Mouse (Mus musculus): ENCODE results near the gene Myzap. TPM values are rescaled to one million over a fixed set of nuclear protein-coding genes. Genes with fewer than 3 reads are reported as not detected.

Myzap gene
- polyA plus RNA-seq, 1 experiment: 4.1 TPM

DNA sequence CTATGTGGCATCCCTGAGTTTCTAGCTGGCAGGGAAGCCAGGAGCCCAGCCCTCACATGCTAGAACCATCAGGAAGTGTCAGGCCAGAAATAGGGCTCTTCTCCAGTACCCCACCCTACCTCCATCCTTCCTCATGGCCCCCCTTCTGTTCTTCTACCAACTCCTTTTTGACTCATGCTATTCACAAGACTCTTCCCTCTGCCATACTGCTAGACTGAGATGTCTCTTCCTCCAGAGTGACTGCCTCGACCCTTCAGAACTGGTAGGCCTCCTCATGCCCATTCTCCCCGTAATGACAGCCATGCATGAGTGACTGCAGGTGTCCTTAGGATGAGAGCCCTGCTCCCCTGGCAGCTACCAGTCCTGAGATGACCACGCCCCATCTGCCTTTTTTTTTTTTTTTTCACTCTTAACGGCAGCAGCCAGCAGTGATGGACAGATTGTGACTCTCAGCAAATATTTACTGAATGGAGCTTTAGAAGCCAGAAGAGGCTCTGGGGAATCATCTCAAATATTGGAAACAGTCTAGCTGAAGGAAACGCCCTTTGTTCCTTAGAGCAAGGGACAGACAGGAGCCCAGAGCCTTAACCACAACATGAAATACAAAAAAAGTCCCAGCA, 23.7 kb downstream of the Myzap start:
- Histone ChIP-seq H3K27ac (ENCODE audit: control insufficient read depth, insufficient read depth, low read depth, low read length) (no peak overlapping the region), H3K27me3 (ENCODE audit: control insufficient read depth, insufficient read depth, low read length) (no peaks in the 10 kb centered on the region), H3K4me3 (ENCODE audit: control insufficient read depth, low read depth, low read length) (no peak overlapping the region), H3K4me1 (ENCODE audit: control insufficient read depth, insufficient read depth, low read length) (no peaks in the 10 kb centered on the region), H3K36me3 (ENCODE audit: control insufficient read depth, insufficient read depth, low read length) (no peaks in the 10 kb centered on the region)
- no peak for TF ChIP-seq POLR2A (IDR thresholded peaks at IDR 0.05; ENCODE audit: control insufficient read depth, low read depth, low read length)
- no peak for TF ChIP-seq CTCF (IDR thresholded peaks at IDR 0.05; ENCODE audit: control insufficient read depth, insufficient read depth, insufficient replicate concordance, low read depth, low read length)

DNA sequence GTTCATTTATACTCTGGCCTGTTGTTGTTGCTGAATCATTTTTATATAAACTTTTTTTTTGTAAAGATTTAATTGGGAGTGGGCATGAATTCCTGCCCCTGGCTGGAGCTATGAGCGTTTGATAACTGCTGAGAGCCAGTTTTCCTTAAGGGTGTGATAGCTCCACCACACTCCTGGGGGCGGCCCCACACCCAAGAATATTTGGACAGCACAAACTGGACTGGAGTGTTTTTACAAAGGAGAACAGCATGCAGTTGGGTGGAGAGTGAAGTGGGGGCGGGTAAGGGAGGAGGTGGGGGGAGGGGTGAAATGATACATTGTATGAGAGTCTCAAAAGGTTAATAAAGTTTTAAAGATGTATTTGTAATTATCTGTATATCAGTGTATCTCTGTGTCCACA, 24.8 kb downstream of the Myzap start:
- Histone ChIP-seq H3K36me3 (ENCODE audit: control insufficient read depth, insufficient read depth, low read length) (no peaks in the 10 kb centered on the region), H3K4me3 (ENCODE audit: control insufficient read depth, low read depth, low read length) (no peak overlapping the region), H3K4me1 (ENCODE audit: control insufficient read depth, insufficient read depth, low read length) (no peaks in the 10 kb centered on the region), H3K27me3 (ENCODE audit: control insufficient read depth, insufficient read depth, low read length) (no peaks in the 10 kb centered on the region), H3K27ac (ENCODE audit: control insufficient read depth, insufficient read depth, low read depth, low read length) (no peak overlapping the region)
- TF ChIP-seq CTCF (IDR thresholded peaks at IDR 0.05; ENCODE audit: control insufficient read depth, insufficient read depth, insufficient replicate concordance, low read depth, low read length) (no peak), POLR2A (IDR thresholded peaks at IDR 0.05; ENCODE audit: control insufficient read depth, low read depth, low read length) (no peak)

DNA sequence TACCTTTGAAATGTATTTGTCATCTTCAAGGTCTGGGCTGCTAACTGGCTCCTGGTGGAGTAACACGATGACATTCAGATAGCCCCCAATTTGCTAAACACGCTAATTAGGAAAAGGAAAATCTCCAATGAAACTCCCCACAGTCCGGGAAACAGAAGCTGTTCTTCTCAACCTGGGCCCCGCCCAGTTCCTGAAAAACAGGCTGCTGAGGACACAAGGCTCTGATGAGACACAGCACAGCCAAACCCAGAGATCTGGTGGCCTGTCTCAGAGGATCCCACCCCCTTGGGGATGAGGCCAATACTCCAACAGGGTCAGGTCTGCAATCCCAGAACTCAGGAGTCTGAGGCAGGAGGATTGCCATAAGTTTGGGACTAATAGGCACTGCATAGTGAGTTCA, 25.4 kb downstream of the Myzap start:
- no peak for TF ChIP-seq POLR2A (IDR thresholded peaks at IDR 0.05; ENCODE audit: control insufficient read depth, low read depth, low read length)
- TF ChIP-seq CTCF (IDR thresholded peaks at IDR 0.05; ENCODE audit: control insufficient read depth, insufficient read depth, insufficient replicate concordance, low read depth, low read length): no peak
- Histone ChIP-seq H3K4me1 (ENCODE audit: control insufficient read depth, insufficient read depth, low read length) (no peaks in the 10 kb centered on the region), H3K27ac (ENCODE audit: control insufficient read depth, insufficient read depth, low read depth, low read length) (no peak overlapping the region), H3K4me3 (ENCODE audit: control insufficient read depth, low read depth, low read length) (no peak overlapping the region), H3K36me3 (ENCODE audit: control insufficient read depth, insufficient read depth, low read length) (no peaks in the 10 kb centered on the region), H3K27me3 (ENCODE audit: control insufficient read depth, insufficient read depth, low read length) (no peaks in the 10 kb centered on the region)

DNA sequence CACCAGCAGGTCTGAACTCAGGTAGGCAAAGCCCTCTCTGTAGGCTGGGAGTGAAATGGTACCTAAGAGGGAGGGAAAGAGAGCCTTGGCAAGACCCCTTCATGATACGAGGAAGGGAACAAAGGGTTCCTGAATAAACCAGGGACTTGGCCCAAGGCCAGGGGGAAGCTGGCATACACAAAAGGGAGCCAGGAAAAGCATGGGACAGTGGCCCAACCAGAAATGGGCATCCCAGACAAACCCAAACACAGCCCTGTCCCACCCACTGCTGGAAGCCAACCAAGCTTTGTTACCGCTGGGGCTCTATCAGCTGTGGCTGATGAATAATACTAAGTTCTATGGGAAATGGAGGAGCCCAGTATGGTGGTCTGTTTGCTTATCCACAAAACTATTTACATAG, 34.4 kb downstream of the Myzap start:
- H3K4me3 ChIP-seq (ENCODE audit: control insufficient read depth, low read depth, low read length): no peak overlapping the region
- no peaks in the 10 kb centered on the region for H3K4me1 ChIP-seq (ENCODE audit: control insufficient read depth, insufficient read depth, low read length)
- H3K27me3 ChIP-seq (ENCODE audit: control insufficient read depth, insufficient read depth, low read length): no peaks in the 10 kb centered on the region
- H3K27ac ChIP-seq (ENCODE audit: control insufficient read depth, insufficient read depth, low read depth, low read length): no peak overlapping the region
- TF ChIP-seq CTCF (IDR thresholded peaks at IDR 0.05; ENCODE audit: control insufficient read depth, insufficient read depth, insufficient replicate concordance, low read depth, low read length): no peak
- no peaks in the 10 kb centered on the region for H3K36me3 ChIP-seq (ENCODE audit: control insufficient read depth, insufficient read depth, low read length)

DNA sequence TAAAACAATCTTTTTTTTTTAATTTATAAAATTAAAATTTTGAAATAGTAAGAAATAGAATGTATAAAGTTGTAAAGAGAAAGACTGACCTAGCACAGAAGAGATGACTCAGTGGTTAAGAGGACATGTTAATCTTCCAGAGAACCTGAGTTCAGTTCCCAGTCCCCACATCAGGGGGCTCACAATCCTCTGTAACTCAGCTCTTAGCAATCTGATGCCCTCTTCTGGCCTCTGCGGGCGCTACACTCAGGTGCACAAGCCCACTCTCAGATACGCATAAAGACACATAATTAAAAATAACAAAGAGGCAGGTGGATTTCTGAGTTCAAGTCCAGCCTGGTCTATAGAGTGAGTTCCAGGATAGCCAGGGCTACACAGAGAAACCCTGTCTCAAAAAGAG, 38.2 kb downstream of the Myzap start:
- Histone ChIP-seq H3K36me3 (ENCODE audit: control insufficient read depth, insufficient read depth, low read length) (no peaks in the 10 kb centered on the region), H3K27me3 (ENCODE audit: control insufficient read depth, insufficient read depth, low read length) (no peaks in the 10 kb centered on the region), H3K27ac (ENCODE audit: control insufficient read depth, insufficient read depth, low read depth, low read length) (no peak overlapping the region), H3K4me1 (ENCODE audit: control insufficient read depth, insufficient read depth, low read length) (no peaks in the 10 kb centered on the region), H3K4me3 (ENCODE audit: control insufficient read depth, low read depth, low read length) (no peak overlapping the region)
- TF ChIP-seq POLR2A (IDR thresholded peaks at IDR 0.05; ENCODE audit: control insufficient read depth, low read depth, low read length): no peak
- TF ChIP-seq CTCF (IDR thresholded peaks at IDR 0.05; ENCODE audit: control insufficient read depth, insufficient read depth, insufficient replicate concordance, low read depth, low read length): no peak

DNA sequence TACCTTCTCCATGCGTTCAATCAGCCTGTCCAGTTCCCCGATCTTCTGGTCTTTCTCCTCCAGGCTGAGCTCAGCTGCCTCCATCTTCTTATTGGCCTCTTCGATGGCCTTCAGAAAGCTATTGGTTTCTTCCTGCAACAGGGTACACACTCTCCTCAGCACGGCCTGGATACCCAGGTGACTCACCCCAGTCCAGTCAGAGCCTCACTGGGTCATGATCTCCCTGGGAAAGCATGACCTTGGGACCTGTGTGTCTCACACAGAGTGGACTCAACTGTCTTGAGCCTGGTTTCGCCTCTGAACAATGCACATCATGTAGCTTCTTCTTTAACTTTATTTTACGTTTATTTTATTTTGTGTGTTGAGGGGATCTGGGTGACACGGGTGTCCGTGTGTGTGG, 42.0 kb downstream of the Myzap start:
- Histone ChIP-seq H3K36me3 (ENCODE audit: control insufficient read depth, insufficient read depth, low read length) (no peaks in the 10 kb centered on the region), H3K27ac (ENCODE audit: control insufficient read depth, insufficient read depth, low read depth, low read length) (no peak overlapping the region), H3K4me1 (ENCODE audit: control insufficient read depth, insufficient read depth, low read length) (no peaks in the 10 kb centered on the region), H3K27me3 (ENCODE audit: control insufficient read depth, insufficient read depth, low read length) (no peaks in the 10 kb centered on the region), H3K4me3 (ENCODE audit: control insufficient read depth, low read depth, low read length) (no peak overlapping the region)
- TF ChIP-seq CTCF (IDR thresholded peaks at IDR 0.05; ENCODE audit: control insufficient read depth, insufficient read depth, insufficient replicate concordance, low read depth, low read length) (no peak), POLR2A (IDR thresholded peaks at IDR 0.05; ENCODE audit: control insufficient read depth, low read depth, low read length) (no peak)

DNA sequence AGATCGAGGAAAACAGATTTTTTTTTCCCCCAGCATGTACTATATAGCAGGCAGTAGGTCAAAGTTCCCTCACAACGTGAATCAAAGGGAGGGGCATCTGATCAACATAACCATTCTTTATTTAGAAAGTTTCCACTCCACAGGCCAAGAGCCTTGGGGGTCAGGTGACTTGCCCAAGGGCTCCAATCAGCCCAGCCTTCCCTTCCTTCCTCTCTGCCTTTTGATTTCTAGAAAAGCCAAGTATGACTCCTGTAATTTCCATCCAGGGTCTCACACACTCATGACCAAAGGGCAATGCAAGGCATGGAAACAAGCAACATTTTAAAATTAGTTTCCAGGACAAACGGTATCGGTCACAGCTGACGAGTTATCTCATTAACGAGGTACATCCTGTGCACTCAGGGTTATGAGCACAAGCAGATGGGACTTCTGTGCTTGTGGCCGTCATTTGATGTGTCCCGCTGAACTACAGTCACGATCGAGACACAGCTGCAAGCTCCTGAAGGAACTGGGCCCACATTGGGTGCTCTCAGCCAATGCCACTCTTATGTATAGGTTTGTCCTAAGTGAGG, 44.4 kb downstream of the Myzap start:
- Histone ChIP-seq H3K36me3 (ENCODE audit: control insufficient read depth, insufficient read depth, low read length) (no peaks in the 10 kb centered on the region), H3K27ac (ENCODE audit: control insufficient read depth, insufficient read depth, low read depth, low read length) (no peak overlapping the region), H3K4me1 (ENCODE audit: control insufficient read depth, insufficient read depth, low read length) (no peaks in the 10 kb centered on the region), H3K4me3 (ENCODE audit: control insufficient read depth, low read depth, low read length) (no peak overlapping the region), H3K27me3 (ENCODE audit: control insufficient read depth, insufficient read depth, low read length) (no peaks in the 10 kb centered on the region)
- TF ChIP-seq CTCF (IDR thresholded peaks at IDR 0.05; ENCODE audit: control insufficient read depth, insufficient read depth, insufficient replicate concordance, low read depth, low read length) (no peak), POLR2A (IDR thresholded peaks at IDR 0.05; ENCODE audit: control insufficient read depth, low read depth, low read length) (no peak)

Measured in testis, adult 2 months (tissue).